9 mouse cellular contexts compared by ENCODE assay signal in the genomic region with DNA sequence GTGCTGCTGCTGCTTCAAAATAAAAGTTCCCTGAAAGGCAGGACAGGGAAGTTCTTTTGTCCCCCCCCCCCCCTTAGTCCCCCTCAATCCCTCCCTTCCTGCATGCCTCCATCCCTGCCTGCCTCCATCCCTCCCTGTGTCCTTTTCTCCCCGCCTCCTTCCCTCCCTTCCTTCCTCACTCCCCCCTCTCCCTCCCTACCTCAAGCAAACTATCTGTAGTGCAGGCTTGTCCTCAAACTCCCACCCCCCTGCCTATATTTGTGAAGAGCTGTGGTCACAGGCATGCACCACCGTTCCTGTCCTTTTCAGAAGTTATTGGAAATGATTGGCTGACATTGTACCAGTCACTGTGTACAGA.
DNase-seq lines count a peak whose midpoint lies in the region; ATAC-seq and TF ChIP-seq lines count a peak whose summit lies in the region.
"Had no signal": no experiment of that assay in that cellular context is flagged by ENCODE, and none has a peak within 500 bp of the region (broad histone marks: within the 10 kb centered on the region; RNA-seq: fewer than 3 reads in every experiment).

No protein-coding gene starts in this region.

- H3K27ac ChIP-seq in heart, embryonic 13.5 days (replicated peaks), result peak overlapping the region; percentile 86
- peak overlapping the region; percentile 65 for H3K27ac ChIP-seq in lung, embryonic 15.5 days
- H3K27ac ChIP-seq in forebrain, embryonic 13.5 days, result peak overlapping the region; percentile 89
- H3K27ac ChIP-seq in limb, embryonic 14.5 days (replicated peaks; ENCODE audit: low read depth, low read length), result peak overlapping the region; percentile 39; the same call in 1 of the 2 replicates

- H3K4me1 ChIP-seq in heart, embryonic 13.5 days, result peaks cover 39% of the 10 kb centered on the region
- H3K4me1 ChIP-seq in lung, embryonic 15.5 days, result peaks cover 30% of the 10 kb centered on the region
- H3K4me1 ChIP-seq in forebrain, embryonic 13.5 days, result peaks cover 36% of the 10 kb centered on the region
- peaks cover 24% of the 10 kb centered on the region for H3K4me1 ChIP-seq in limb, embryonic 14.5 days (ENCODE audit: control insufficient read depth, insufficient read depth, low read length)

- ATAC-seq in heart, embryonic 13.5 days (ENCODE audit: extremely low read depth, insufficient number of reproducible peaks, low FRiP score, low TSS enrichment), result 0 out of 2 replicates have a peak, but pooled peaks have one; percentile 23
- ATAC-seq in lung, embryonic 15.5 days (ENCODE audit: borderline replicate concordance, extremely low read depth, low FRiP score, low TSS enrichment), result no peak
- ATAC-seq in forebrain, embryonic 13.5 days, result no peak
- ATAC-seq in limb, embryonic 14.5 days (ENCODE audit: low FRiP score, low read depth), result no peak

- H3K27me3 ChIP-seq in heart, embryonic 13.5 days (replicated peaks), result no peaks in the 10 kb centered on the region
- no peaks in the 10 kb centered on the region for H3K27me3 ChIP-seq in lung, embryonic 15.5 days
- no peaks in the 10 kb centered on the region for H3K27me3 ChIP-seq in forebrain, embryonic 13.5 days
- no peaks in the 10 kb centered on the region for H3K27me3 ChIP-seq in limb, embryonic 14.5 days (ENCODE audit: control insufficient read depth, insufficient read depth, low read length)

- no peak for DNase-seq in heart, adult 18-20 months
- no peak for DNase-seq in lung, adult 18-20 months
- DNase-seq in limb, embryonic 14.5 days (ENCODE audit: low spot score), result no peak
- DNase-seq in cerebellum, postnatal 14 days, result no peak
- no peak for DNase-seq in left cerebral cortex, postnatal 4 days

- H3K36me3 ChIP-seq in heart, embryonic 13.5 days, result no peaks in the 10 kb centered on the region
- H3K36me3 ChIP-seq in lung, embryonic 15.5 days, result no peaks in the 10 kb centered on the region
- H3K36me3 ChIP-seq in forebrain, embryonic 13.5 days (ENCODE audit: poor library complexity, severe bottlenecking), result no peaks in the 10 kb centered on the region
- no peaks in the 10 kb centered on the region for H3K36me3 ChIP-seq in limb, embryonic 14.5 days (ENCODE audit: control insufficient read depth, insufficient read depth, low read length)

- H3K9ac ChIP-seq in heart, embryonic 13.5 days, result no peak overlapping the region
- no peak overlapping the region for H3K9ac ChIP-seq in lung, embryonic 15.5 days
- no peak overlapping the region for H3K9ac ChIP-seq in forebrain, embryonic 13.5 days
- H3K9ac ChIP-seq in limb, embryonic 14.5 days (ENCODE audit: low read depth, low read length, severe bottlenecking), result no peak overlapping the region

- no peak for TF ChIP-seq POLR2A in limb, embryonic 14.5 days (IDR thresholded peaks at IDR 0.05; ENCODE audit: borderline replicate concordance, extremely low read depth, insufficient read depth, insufficient read length)

- no peaks in the 10 kb centered on the region for H3K9me3 ChIP-seq in heart, embryonic 13.5 days
- no peaks in the 10 kb centered on the region for H3K9me3 ChIP-seq in lung, embryonic 15.5 days
- no peaks in the 10 kb centered on the region for H3K9me3 ChIP-seq in forebrain, embryonic 13.5 days (replicated peaks)
- no peaks in the 10 kb centered on the region for H3K9me3 ChIP-seq in limb, embryonic 14.5 days (ENCODE audit: control insufficient read depth, low read length)

- H3K4me2 ChIP-seq in heart, embryonic 13.5 days, result peak overlapping the region; percentile 57; the same call in 1 of the 2 replicates
- peak overlapping the region; percentile 37; the same call in 1 of the 2 replicates for H3K4me2 ChIP-seq in lung, embryonic 15.5 days
- H3K4me2 ChIP-seq in forebrain, embryonic 13.5 days, result no peak overlapping the region
- no peak overlapping the region; the same call in 1 of the 2 replicates for H3K4me2 ChIP-seq in limb, embryonic 14.5 days (replicated peaks; ENCODE audit: low read depth, low read length, severe bottlenecking)

- H3K4me3 ChIP-seq in heart, embryonic 13.5 days, result no peak overlapping the region
- no peak overlapping the region for H3K4me3 ChIP-seq in lung, embryonic 15.5 days
- H3K4me3 ChIP-seq in forebrain, embryonic 13.5 days, result no peak overlapping the region
- H3K4me3 ChIP-seq in limb, embryonic 14.5 days (replicated peaks; ENCODE audit: low read length), result no peak overlapping the region
- H3K4me3 ChIP-seq: myocyte had no signal

- WGBS in heart, embryonic 13.5 days, result 18% methylated on average over 2 of the region's 2 CpGs
- 14% methylated on average over 2 of the region's 2 CpGs for WGBS in lung, embryonic 15.5 days
- WGBS in forebrain, embryonic 13.5 days, result 0% methylated on average over 1 of the region's 2 CpGs
- WGBS in limb, embryonic 14.5 days, result 10% methylated on average over 2 of the region's 2 CpGs

- intact Hi-C loops in left cerebral cortex, postnatal 4 days (cut with DNase I), result no loop called here

Comparison
In these comparisons a context has a peak if more than half of its experiments do, and no peak if none do; other contexts are left out.
1. H3K27ac ChIP-seq: peak in every context shown above with its lines; median percentile 89 in forebrain, embryonic 13.5 days; 86 in heart, embryonic 13.5 days; 65 in lung, embryonic 15.5 days; 39 in limb, embryonic 14.5 days.
2. H3K4me2 ChIP-seq: peak in heart, embryonic 13.5 days (single experiment) and lung, embryonic 15.5 days (single experiment); none in forebrain, embryonic 13.5 days (single experiment) and limb, embryonic 14.5 days (single experiment).